Mouse (Mus musculus): ENCODE results near the gene Plcz1. TPM values are rescaled to one million over a fixed set of nuclear protein-coding genes. Genes with fewer than 3 reads are reported as not detected.

Plcz1 gene
- polyA plus RNA-seq (2021; fragmentation: Nextera tagmentation): 0.38 and 1.0 TPM in 2 replicates
- long read RNA-seq, experiment 1, partial matches to known transcripts: 4 of 8 reads
- long read RNA-seq, experiment 1, other reads (novel, unspliced or antisense): 4 of 8 reads
- long read RNA-seq, experiment 2, partial matches to known transcripts: 0 of 1 reads
- long read RNA-seq, experiment 2, other reads (novel, unspliced or antisense): 1 of 1 reads

GRCm38 (mm10) chr6:140041357-140041756 lies at the start of gene Plcz1:
Gene Plcz1, minus strand, starts transcription at chr6:140041457.

GRCm38 (mm10) chr6:140040952-140041351 lies 305 bp downstream of the Plcz1 start, which contains the start of gene Capza3:
Gene Capza3, plus strand, starts transcription at chr6:140041252.

Other genes with a start within 250 kb of the Plcz1 start
- gene Capza3, start 205 bp downstream of the Plcz1 start, polyA plus RNA-seq (2021; fragmentation: Nextera tagmentation): not detected in 2 replicates